Mouse (Mus musculus) cerebellum, postnatal 14 days (tissue): Measurements from ENCODE around the gene Grrp1.
"Not testable (repeated sequence)": the region's sequence is repeated elsewhere in the genome, so short reads cannot be mapped to it uniquely, and the experiment has no call there.

Source experiments
- DNase-seq, 2 experiments: peaks; one replicate each; pipeline ENCODE4 v3.0.0; 2021; ENCODE audit warnings: mixed read lengths in 2 of 2

Grrp1 gene

GRCm38 (mm10) chr4:134253722-134254324, at the start of gene Grrp1:
Gene Grrp1 (minus strand): TSS chr4:134254106.
- DNase-seq = no peak

- DNase-seq = no peak
These were observed 48.2 kb upstream of the Grrp1 start for GRCm38 (mm10) chr4:134302084-134302483.

- no peak for DNase-seq
These were observed 46.4 kb upstream of the Grrp1 start for GRCm38 (mm10) chr4:134300316-134300715.

GRCm38 (mm10) chr4:134299498-134299810, 45.5 kb upstream of the Grrp1 start:
- no peak for DNase-seq

- DNase-seq = no peak
These were observed 45.0 kb upstream of the Grrp1 start for GRCm38 (mm10) chr4:134298626-134299497.

GRCm38 (mm10) chr4:134297369-134297768, 43.5 kb upstream of the Grrp1 start:
- DNase-seq = no peak

GRCm38 (mm10) chr4:134296523-134296922, 42.6 kb upstream of the Grrp1 start:
- no peak for DNase-seq

- not testable (repeated sequence) for DNase-seq
These were observed 42.2 kb upstream of the Grrp1 start for GRCm38 (mm10) chr4:134296096-134296495.

- DNase-seq = no peak
These were observed 39.8 kb upstream of the Grrp1 start for GRCm38 (mm10) chr4:134293692-134294163.

- peak; percentile 69 to 72 for DNase-seq
These were observed 39.3 kb upstream of the Grrp1 start for GRCm38 (mm10) chr4:134293061-134293691.

GRCm38 (mm10) chr4:134292067-134292466, 38.2 kb upstream of the Grrp1 start:
- DNase-seq = peak; percentile 86 to 90

GRCm38 (mm10) chr4:134288397-134289256, 34.7 kb upstream of the Grrp1 start:
- peak in 1 of 2 experiments; percentile 9 for DNase-seq

GRCm38 (mm10) chr4:134287575-134288025, 33.7 kb upstream of the Grrp1 start, which contains the start of gene Pdik1l:
Gene Pdik1l (minus strand): TSS chr4:134287895.
- peak; percentile 82 to 87 for DNase-seq

GRCm38 (mm10) chr4:134287168-134287564, 33.3 kb upstream of the Grrp1 start:
- peak; percentile 98 to 99 for DNase-seq

GRCm38 (mm10) chr4:134286226-134287167, 32.6 kb upstream of the Grrp1 start:
- peak in 1 of 2 experiments; percentile 54 for DNase-seq

- no peak for DNase-seq
These were observed 31.0 kb upstream of the Grrp1 start for GRCm38 (mm10) chr4:134284942-134285341.

GRCm38 (mm10) chr4:134273417-134274345, 19.8 kb upstream of the Grrp1 start:
- DNase-seq = no peak

- no peak for DNase-seq
These were observed 19.0 kb upstream of the Grrp1 start for GRCm38 (mm10) chr4:134272731-134273416.

GRCm38 (mm10) chr4:134271979-134272378, 18.1 kb upstream of the Grrp1 start:
- DNase-seq = no peak
